In the genomic region with DNA sequence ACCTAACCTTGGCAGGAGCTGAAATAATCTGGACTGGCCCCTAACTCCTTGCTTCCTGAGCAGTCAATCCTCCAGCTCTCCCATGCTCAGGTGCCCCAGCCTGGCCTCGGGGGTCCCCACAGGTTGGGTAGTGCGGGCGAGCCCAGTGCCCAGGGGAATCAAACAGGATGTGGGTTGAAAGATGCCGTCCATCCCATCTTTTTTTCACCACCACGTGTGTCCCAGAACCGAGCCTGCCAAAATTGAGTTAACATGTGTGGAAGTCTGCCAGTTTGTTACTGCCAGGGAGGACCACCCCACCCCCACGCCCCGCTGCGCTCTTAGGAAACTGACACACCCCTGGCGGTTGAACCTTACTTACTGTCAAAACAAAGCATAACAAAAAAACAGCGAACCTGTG, we compare ENCODE assay signal across 8 mouse cellular contexts. TPM values are rescaled to one million over a fixed set of nuclear protein-coding genes. Genes with fewer than 3 reads are reported as not detected.
DNase-seq lines count a peak whose midpoint lies in the region; ATAC-seq lines count a peak whose summit lies in the region.

No protein-coding gene starts in this region.

- H3K27me3 ChIP-seq in embryonic facial prominence, embryonic 12.5 days, result peaks cover 45% of the 10 kb centered on the region
- H3K27me3 ChIP-seq in hindbrain, embryonic 14.5 days (ENCODE audit: control insufficient read depth, insufficient read depth, low read length), result peaks cover 37% of the 10 kb centered on the region
- peaks cover 14% of the 10 kb centered on the region for H3K27me3 ChIP-seq in liver, embryonic 11.5 days (replicated peaks; ENCODE audit: control insufficient read depth, insufficient read depth, low read length)

- intact Hi-C loops in left cerebral cortex, postnatal 4 days (cut with DNase I), result no loop called here

- peaks cover 6% of the 10 kb centered on the region for H3K4me1 ChIP-seq in embryonic facial prominence, embryonic 12.5 days
- peaks cover 7% of the 10 kb centered on the region; the same call in 1 of the 2 replicates for H3K4me1 ChIP-seq in hindbrain, embryonic 14.5 days (replicated peaks; ENCODE audit: control insufficient read depth, insufficient read depth, low read length)
- peaks cover 25% of the 10 kb centered on the region for H3K4me1 ChIP-seq in liver, embryonic 11.5 days (replicated peaks; ENCODE audit: control insufficient read depth, insufficient read depth, low read length)

- peak overlapping the region; percentile 55 for H3K4me2 ChIP-seq in embryonic facial prominence, embryonic 12.5 days (replicated peaks)
- H3K4me2 ChIP-seq in hindbrain, embryonic 14.5 days (replicated peaks), result peak overlapping the region; percentile 64
- peak overlapping the region; percentile 97 for H3K4me2 ChIP-seq in liver, embryonic 11.5 days

- peak overlapping the region; percentile 45 for H3K4me3 ChIP-seq in embryonic facial prominence, embryonic 12.5 days
- H3K4me3 ChIP-seq in hindbrain, embryonic 14.5 days (replicated peaks; ENCODE audit: low read length), result peak overlapping the region; percentile 46
- peak overlapping the region; percentile 81 for H3K4me3 ChIP-seq in liver, embryonic 11.5 days (ENCODE audit: low read depth, low read length)

- peak; percentile 29 for DNase-seq in left cerebral cortex, postnatal 4 days
- no peak for DNase-seq in left cerebral cortex, adult 9 months (ENCODE audit: low spot score in 2 of 2)
- DNase-seq in hindbrain, embryonic 14.5 days (ENCODE audit: low spot score), result no peak
- no peak for DNase-seq in liver, embryonic 11.5 days (ENCODE audit: low spot score)
- DNase-seq in neural tube, embryonic 10.5 days (ENCODE audit: extremely low spot score, low spot score), result peak; percentile 18
- DNase-seq in cerebellum, adult 9-10 months, result no peak
- DNase-seq in urinary bladder, adult 18-20 months (ENCODE audit: low spot score in 2 of 2), result no peak

- ATAC-seq in embryonic facial prominence, embryonic 12.5 days (ENCODE audit: insufficient number of reproducible peaks, insufficient read depth, low FRiP score, low TSS enrichment), result no peak
- peak; percentile 18; the same call in 1 of the 2 replicates for ATAC-seq in hindbrain, embryonic 14.5 days (ENCODE audit: low FRiP score)
- ATAC-seq in liver, embryonic 11.5 days (replicated peaks; ENCODE audit: low FRiP score), result no peak

- 3% methylated on average over 11 of the region's 11 CpGs for WGBS in embryonic facial prominence, embryonic 12.5 days
- 6% methylated on average over 11 of the region's 11 CpGs for WGBS in hindbrain, embryonic 14.5 days
- 5% methylated on average over 11 of the region's 11 CpGs for WGBS in liver, embryonic 11.5 days

- H3K9ac ChIP-seq in embryonic facial prominence, embryonic 12.5 days, result no peak overlapping the region
- peak overlapping the region; percentile 55 for H3K9ac ChIP-seq in hindbrain, embryonic 14.5 days
- H3K9ac ChIP-seq in liver, embryonic 11.5 days (ENCODE audit: low read depth, low read length), result peak overlapping the region; percentile 82

- no peaks in the 10 kb centered on the region for H3K36me3 ChIP-seq in embryonic facial prominence, embryonic 12.5 days
- no peaks in the 10 kb centered on the region for H3K36me3 ChIP-seq in hindbrain, embryonic 14.5 days (replicated peaks; ENCODE audit: control insufficient read depth, insufficient read depth)
- no peaks in the 10 kb centered on the region for H3K36me3 ChIP-seq in liver, embryonic 11.5 days (ENCODE audit: control insufficient read depth, insufficient read depth, low read length)

- H3K27ac ChIP-seq in embryonic facial prominence, embryonic 12.5 days, result no peak overlapping the region
- no peak overlapping the region for H3K27ac ChIP-seq in hindbrain, embryonic 14.5 days
- H3K27ac ChIP-seq in liver, embryonic 11.5 days (ENCODE audit: low read depth, low read length), result peak overlapping the region; percentile 67; the same call in 1 of the 2 replicates

- no peaks in the 10 kb centered on the region for H3K9me3 ChIP-seq in embryonic facial prominence, embryonic 12.5 days
- no peaks in the 10 kb centered on the region for H3K9me3 ChIP-seq in hindbrain, embryonic 14.5 days (ENCODE audit: control insufficient read depth, low read length)
- no peaks in the 10 kb centered on the region for H3K9me3 ChIP-seq in liver, embryonic 11.5 days (ENCODE audit: control insufficient read depth, low read length)

RNA-seq across cellular contexts. Expression of gene Il17ra, which starts 0.8 kb away (rescaled TPM):
- 1 to 10 TPM; 3.3 to 4.1 TPM for total RNA-seq in left cerebral cortex, postnatal 4 days (2021)
- 4.1 and 5.6 TPM in 2 replicates for polyA plus RNA-seq in embryonic facial prominence, embryonic 12.5 days (2016; fragmentation: Nextera tagmentation; extraction: Ambion mirVana)
- 2.2 and 3.6 TPM in 2 replicates for polyA plus RNA-seq in hindbrain, embryonic 14.5 days (2014; fragmentation: Nextera tagmentation; extraction: Ambion mirVana)
- 6.8 and 8.7 TPM in 2 replicates for polyA plus RNA-seq in liver, embryonic 11.5 days (2014; fragmentation: Nextera tagmentation; extraction: Ambion mirVana)

RNA-seq across cellular contexts. Expression of gene Tmem121b, which starts 29.7 kb away (rescaled TPM):
- total RNA-seq in left cerebral cortex, postnatal 4 days (2021), result 10 to 100 TPM; 28.9 to 29.6 TPM
- 0.65 and 0.71 TPM in 2 replicates for polyA plus RNA-seq in embryonic facial prominence, embryonic 12.5 days (2016; fragmentation: Nextera tagmentation; extraction: Ambion mirVana)
- polyA plus RNA-seq in hindbrain, embryonic 14.5 days (2014; fragmentation: Nextera tagmentation; extraction: Ambion mirVana), result 3.2 and 4.3 TPM in 2 replicates
- 0.07 TPM in 1 of 2 replicates, not detected in the other for polyA plus RNA-seq in liver, embryonic 11.5 days (2014; fragmentation: Nextera tagmentation; extraction: Ambion mirVana)

Comparison
In these comparisons a context has a peak if more than half of its experiments do, and no peak if none do; other contexts are left out.
1. DNase-seq: peak in left cerebral cortex, postnatal 4 days (single experiment) and neural tube, embryonic 10.5 days (single experiment); none in left cerebral cortex, adult 9 months (0 of 2), hindbrain, embryonic 14.5 days (single experiment), liver, embryonic 11.5 days (single experiment), cerebellum, adult 9-10 months (single experiment) and urinary bladder, adult 18-20 months (0 of 2).
2. Peak in every context shown above with its lines, with median percentiles within 50 percentile points of each other: H3K4me2 ChIP-seq and H3K4me3 ChIP-seq.